Mouse (Mus musculus) heart, postnatal 10 days (tissue): Measurements from ENCODE around the gene Mxra8. TPM values are rescaled to one million over a fixed set of nuclear protein-coding genes. Genes with fewer than 3 reads are reported as not detected.

ENCODE experiments used
- DNase-seq, 2 experiments: peaks; one replicate each; pipeline ENCODE4 v3.0.0; 2021
- intact Hi-C: fragments of 180-260 bp; cut with DNase I; formaldehyde crosslinking; loops from one replicate; pipeline ENCODE4 v1.15.1; 2025
- total RNA-seq, 2 experiments: library from RNA; stranded (reverse); gene quantifications; 2 replicates each; pipeline ENCODE4 v1.2.3; 2021

The Mxra8 gene
- total RNA-seq: 10 to 100 TPM; 66.0 to 66.1 TPM

GRCm38 (mm10) chr4:155839483-155839910 lies at the start of gene Mxra8:
TSS of gene Mxra8 (plus strand) at chr4:155839680.
- intact Hi-C loops: no loop called here
- peak; percentile 90 to 92 for DNase-seq

DNA sequence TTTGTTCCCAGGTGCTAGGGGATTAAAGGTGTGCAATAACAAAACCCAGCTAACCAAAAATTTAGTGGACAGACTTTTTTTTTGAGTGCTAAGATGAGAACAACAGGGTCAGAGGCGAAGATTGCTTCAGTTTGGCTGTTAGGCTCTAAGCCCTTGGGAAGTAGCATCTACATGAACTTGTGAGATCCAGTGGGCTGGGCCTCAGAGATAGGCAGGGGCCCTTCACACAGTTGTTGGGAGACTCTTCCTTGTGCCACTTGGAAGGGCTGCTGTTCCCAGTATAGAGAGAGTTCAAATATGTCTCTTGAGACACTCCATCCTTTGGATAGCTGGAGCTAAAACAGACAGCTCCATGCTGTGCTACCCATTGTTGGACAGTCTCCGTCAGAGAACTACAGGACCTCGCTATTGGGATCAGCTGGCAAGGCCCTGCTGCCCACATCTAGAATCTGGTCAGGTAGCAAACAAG lies 49.4 kb upstream of the Mxra8 start, which contains the start of gene Ankrd65:
Gene Ankrd65, plus strand, starts transcription at position 419 of the 469 bp plus-strand sequence.
- intact Hi-C loops: no loop called here
- DNase-seq: no peak

GRCm38 (mm10) chr4:155790650-155791161 lies 48.8 kb upstream of the Mxra8 start:
- no peak for DNase-seq
- intact Hi-C loops: no loop called here

DNA sequence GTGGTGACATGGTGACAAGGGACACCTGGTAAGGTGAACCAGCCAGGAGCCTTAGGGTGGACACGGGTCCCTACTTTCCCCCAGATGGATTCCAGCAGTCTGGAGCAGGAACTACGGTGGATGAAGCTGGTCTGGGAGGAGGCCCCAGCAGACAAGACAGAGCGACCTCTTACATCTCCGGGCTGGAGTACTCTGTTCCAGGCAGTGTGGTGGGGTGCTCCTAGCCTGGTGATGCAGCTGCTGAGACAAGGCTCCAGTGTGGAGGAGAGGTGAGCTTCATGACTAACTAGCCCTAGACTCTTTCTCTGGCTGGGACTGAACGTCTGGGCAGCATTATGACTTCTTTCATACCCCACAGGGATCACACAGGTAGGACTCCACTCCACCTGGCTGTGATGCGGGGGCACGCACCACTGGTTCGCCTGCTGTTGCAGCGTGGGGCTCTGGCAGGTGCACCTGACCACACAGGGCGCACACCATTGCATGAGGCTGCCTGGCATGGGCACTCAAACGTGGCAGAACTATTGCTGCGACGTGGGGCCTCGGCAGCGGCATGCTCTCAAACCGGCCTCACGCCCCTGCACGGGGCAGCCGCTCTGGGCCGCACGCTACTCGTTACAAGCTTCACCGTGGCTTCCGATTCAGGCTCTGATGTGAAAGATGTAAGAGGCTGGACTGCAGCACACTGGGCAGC lies 48.1 kb upstream of the Mxra8 start:
- no peak for DNase-seq
- intact Hi-C loops: no loop called here

GRCm38 (mm10) chr4:155793730-155794129 lies 45.8 kb upstream of the Mxra8 start:
- no peak for DNase-seq
- intact Hi-C loops: no loop called here

DNA sequence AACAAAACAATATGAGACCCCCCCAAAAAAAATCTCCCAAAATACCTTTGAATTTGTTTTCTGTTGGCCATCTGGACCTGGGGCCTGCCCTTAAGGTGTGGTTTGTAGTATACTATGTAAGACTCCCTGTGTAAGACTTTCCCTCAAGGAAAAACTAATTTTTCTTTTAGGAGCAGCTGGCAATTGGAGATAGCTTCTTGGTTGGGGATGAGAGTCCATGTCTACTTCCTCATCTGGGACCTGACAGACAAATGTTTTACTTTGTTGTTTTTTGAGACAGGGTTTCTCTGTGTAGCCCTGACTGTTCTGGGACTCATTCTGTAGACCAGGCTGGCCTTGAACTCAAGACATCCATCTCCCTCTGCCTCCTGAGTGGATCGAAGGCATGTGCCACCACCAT lies 37.4 kb upstream of the Mxra8 start:
- no peak for DNase-seq
- intact Hi-C loops: no loop called here

DNA sequence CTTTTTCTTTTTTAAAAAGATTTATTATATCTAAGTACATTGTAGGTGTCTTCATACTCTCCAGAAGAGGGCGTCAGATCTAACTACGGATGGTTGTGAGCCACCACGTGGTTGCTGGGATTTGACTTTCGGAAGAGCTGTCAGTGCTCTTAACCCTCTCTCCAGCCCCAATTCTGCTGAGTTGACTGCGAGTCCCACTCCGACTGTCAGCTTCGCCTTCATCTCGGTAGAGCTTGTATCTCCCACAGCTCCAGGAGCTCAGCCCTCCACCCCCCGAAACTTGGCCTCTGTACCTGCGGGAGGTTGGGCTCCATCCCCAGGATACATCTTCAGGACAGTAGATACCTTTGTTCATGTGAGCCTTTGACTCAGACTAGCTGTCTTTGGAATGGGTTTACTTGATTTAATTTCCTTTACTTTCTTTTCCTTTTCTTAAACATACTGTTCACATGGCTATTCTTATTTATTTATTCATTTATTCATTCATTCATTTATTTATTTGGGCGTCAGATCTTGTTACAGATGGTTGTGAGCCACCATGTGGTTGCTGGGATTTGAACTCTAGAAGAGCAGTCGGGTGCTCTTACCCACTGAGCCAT lies 36.6 kb upstream of the Mxra8 start, which contains the start of gene Mrpl20:
Gene Mrpl20, plus strand, starts transcription at position 138 of the 599 bp plus-strand sequence.
- DNase-seq: peak in 1 of 2 experiments; percentile 11
- intact Hi-C loops: no loop called here

DNA sequence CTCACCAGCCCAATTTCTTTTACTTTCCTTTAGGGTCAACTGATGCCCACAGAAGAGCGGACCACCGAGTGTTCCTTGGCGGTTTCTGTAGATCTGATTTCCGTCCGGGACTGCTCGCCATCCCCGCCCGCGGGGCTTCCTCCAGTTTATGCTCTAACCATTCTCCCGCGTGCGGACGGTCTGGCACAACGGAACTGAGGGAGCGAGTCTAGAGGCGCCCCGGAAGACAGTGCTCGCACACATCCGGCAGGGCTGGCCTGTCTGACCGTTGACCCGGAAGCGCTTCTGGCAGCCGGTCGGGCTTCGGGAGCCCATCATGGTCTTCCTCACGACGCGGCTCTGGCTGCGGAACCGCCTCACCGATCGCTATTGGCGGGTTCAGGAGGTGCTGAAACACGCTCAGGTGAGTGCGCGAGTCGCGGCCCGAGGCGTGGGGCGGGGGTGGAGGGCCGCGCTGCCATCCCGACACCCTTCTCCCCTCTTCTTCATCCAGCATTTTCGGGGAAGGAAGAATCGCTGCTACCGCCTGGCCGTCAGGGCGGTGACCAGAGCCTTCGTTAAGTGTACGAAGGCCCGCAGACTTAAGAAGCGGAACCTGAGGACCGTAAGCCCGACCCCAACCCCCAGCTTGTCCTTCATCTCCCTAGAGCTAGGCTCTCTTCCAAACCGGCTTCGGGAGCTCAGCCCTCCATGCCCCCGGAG lies 36.0 kb upstream of the Mxra8 start:
- intact Hi-C loops: no loop called here

DNA sequence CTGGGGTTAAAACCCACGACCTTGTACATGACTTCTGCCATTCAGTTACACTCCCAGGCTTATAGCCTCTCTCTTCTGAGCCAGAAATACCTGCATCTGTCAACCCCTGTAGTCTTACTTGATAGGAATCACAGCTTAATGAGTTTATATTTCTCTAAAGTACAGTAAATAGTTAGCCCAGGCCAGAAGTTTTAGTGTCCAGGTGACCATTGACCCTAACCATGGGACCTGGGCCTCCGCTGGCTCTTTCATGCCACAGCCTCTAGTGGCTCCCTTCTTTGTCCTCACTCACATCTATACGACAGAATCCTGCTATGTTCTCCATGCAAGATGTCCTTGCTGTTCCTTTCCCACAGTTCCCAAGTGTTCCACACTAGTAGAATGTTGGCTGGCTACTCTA lies 31.6 kb upstream of the Mxra8 start:
- DNase-seq: no peak
- intact Hi-C loops: no loop called here

More for the DNA sequence above, 36.0 kb upstream of the Mxra8 start:
- DNase-seq: peak; percentile 97 to 99

- peak; percentile 95 for DNase-seq
- intact Hi-C loops: loop anchor here (2.0 kb wide), 1 partner anchor 17 kb away; no protein-coding TSS in a partner anchor
Measured at GRCm38 (mm10) chr4:155811929-155812664, 27.4 kb upstream of the Mxra8 start, which contains the start of gene Ccnl2. TSS of gene Ccnl2 (plus strand) at chr4:155812489.

DNA sequence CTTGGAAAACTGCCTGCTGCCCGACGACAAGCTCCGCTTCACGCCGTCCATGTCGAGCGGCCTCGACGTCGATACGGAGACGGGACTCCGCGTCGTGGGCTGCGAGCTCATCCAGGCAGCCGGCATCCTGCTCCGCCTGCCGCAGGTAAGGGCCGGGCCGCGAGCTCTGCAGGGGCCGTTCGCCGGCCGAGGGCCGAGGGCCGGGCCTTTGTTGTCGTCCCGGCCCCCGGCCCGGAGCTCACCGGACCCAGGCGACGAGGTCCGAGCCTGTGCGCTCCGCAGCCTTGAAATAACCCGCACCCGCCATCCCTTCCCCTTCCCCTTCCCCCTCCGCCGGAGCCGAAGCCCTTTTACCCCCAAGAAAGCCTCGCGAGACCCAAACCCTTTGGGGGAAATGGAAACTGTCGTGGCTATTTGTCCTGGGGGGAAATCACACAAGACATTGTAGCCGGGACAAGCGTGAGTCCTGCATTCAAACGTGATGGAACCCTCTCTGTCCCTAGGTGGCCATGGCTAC lies 26.8 kb upstream of the Mxra8 start:
- DNase-seq: peak; percentile 38 to 65
- intact Hi-C loops: loop anchor here (2.0 kb wide), 1 partner anchor 16 kb away; no protein-coding TSS in a partner anchor

DNA sequence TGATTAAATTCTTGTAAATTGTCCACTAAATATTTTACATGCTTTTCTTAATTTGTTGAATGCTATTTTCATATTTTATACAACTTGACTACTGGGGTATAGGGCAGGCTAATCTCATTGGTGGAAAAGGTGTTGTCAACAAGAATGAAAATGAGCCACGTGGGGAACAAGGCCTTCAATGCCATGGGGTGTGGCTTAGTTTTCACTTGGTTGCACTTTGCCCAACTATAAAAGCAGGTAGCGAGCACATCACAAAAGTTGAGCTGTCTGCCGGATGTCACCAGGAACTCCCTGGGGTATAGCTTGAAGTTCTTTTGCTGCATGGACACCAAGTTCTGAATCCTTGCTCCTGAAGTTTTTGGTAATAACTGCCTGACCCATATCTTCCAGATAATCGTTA lies 21.9 kb upstream of the Mxra8 start:
- intact Hi-C loops: no loop called here

GRCm38 (mm10) chr4:155821025-155821424 lies 18.5 kb upstream of the Mxra8 start:
- peak in 1 of 2 experiments; percentile 53 for DNase-seq
- intact Hi-C loops: no loop called here

More for the DNA sequence above, 21.9 kb upstream of the Mxra8 start:
- no peak for DNase-seq

DNA sequence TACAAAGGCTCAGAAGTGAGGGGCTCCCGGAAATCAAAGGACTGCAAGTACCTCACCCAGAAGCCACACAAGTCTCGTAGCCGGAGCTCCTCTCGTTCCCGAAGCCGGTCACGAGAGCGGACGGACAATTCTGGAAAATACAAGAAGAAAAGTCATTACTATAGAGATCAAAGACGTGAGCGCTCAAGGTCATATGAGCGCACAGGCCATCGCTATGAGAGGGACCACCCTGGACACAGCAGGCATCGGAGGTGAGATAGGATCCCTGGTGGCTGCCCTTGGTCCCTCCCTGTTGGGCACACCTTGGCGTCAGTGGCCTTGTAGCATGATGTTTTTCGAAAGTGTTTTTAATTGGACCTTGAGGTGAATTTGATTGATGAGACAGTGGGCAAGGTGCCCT lies 16.0 kb upstream of the Mxra8 start:
- intact Hi-C loops: no loop called here
- no peak for DNase-seq

- no peak for DNase-seq
- intact Hi-C loops: loop anchor here (2.0 to 5.0 kb wide), 2 partner anchors 17 to 112 kb away; partner anchors contain the start of genes Ccnl2 and Ube2j2
Measured at GRCm38 (mm10) chr4:155829866-155830265, 9.6 kb upstream of the Mxra8 start.

GRCm38 (mm10) chr4:155830596-155830995 lies 8.9 kb upstream of the Mxra8 start:
- DNase-seq: no peak
- intact Hi-C loops: loop anchor here (5.0 kb wide), 1 partner anchor 112 kb away; the partner anchor contains the start of gene Ube2j2

DNA sequence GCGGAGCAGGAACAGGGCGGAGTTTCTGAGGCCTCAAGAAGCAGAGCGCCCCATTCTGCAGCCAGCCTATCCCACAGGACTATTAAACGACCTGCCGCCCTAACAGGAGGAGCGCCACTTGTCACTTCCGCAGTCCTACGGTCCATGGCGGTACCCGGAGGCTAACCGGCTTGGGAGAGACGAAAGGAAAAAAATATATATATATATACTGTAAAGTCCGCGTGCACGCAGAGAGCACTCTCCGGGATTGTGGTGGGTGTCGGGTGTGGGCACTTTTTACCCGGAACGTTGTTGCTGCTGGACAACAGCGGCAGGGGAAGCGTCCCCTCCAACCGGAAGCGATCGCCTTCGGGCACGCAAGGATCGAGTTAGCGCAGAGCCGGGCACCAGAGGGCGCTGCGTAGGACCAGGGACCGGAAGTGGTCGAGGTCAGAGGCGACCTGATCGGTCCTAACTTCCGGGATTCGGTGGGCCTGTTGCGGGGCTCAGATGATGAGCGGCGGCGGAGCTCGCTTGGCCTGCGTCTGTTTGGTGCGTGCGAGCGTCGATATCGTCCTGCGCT lies 8.2 kb upstream of the Mxra8 start, which contains the start of gene Aurkaip1:
Gene Aurkaip1, plus strand, starts transcription at position 68 of the 562 bp plus-strand sequence.
- DNase-seq: peak; percentile 97
- intact Hi-C loops: loop anchor here (5.0 kb wide), 1 partner anchor 111 kb away; the partner anchor contains the start of gene Ube2j2

DNA sequence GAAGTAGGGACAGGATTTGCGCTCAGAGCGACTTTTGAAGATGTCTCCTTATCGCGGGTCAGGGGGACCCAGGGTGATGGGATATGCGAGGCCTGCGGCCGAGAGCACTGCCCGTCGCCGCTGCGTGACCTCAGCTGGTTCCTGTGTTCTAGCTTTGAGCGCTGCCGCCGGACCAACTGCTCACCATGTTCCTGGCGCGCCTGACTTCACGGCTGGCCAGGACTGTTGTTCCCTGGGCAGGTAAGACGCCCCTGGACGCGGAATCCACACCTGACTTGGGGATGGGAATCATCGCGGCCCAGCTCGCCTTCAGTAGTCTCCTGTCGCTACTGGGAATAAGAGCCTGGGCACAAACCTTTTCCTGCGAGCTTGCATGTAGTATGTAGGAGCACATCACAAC lies 7.6 kb upstream of the Mxra8 start:
- intact Hi-C loops: loop anchor here (5.0 kb wide), 1 partner anchor 110 kb away; the partner anchor contains the start of gene Ube2j2
- DNase-seq: no peak

DNA sequence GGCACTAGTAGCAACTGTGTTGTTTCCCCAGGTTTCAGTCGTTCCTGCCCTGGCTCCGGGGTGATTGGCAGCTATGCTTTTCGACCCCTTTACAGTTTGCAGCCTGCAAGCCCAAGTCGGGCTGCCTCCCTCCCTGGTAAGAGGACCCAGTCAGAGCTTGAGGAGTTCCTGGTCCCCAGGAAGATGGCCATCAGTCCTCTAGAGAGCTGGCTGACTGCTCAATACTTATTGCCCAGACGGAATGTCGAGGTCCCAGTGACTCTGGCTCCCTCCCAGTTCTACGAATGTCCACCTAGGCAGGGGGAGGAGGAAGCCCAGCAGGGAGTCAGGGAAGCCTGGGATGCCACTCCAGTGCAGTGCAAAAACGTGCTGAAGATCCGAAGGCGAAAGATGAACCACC lies 7.2 kb upstream of the Mxra8 start:
- intact Hi-C loops: loop anchor here (5.0 kb wide), 1 partner anchor 110 kb away; the partner anchor contains the start of gene Ube2j2
- DNase-seq: no peak
